Mouse (Mus musculus): ENCODE results near the gene Pard3. TPM values are rescaled to one million over a fixed set of nuclear protein-coding genes. Genes with fewer than 3 reads are reported as not detected.

Gene Pard3
- polyA plus RNA-seq, 1 experiment from 2014 or later = 30.0 TPM

- Histone ChIP-seq H3K4me2 (replicated peaks; ENCODE audit: low read depth) (no peak overlapping the region), H3K4me1 (replicated peaks; ENCODE audit: control insufficient read depth, insufficient read depth) (0 out of 2 replicates have a peak, but pooled peaks cover 5% of the 10 kb centered on the region), H3K4me3 (ENCODE audit: low read depth, low read length) (no peak overlapping the region), H3K27me3 (ENCODE audit: control insufficient read depth, insufficient read depth, low read length) (no peaks in the 10 kb centered on the region), H3K36me3 (ENCODE audit: control insufficient read depth, insufficient read depth, low read length) (no peaks in the 10 kb centered on the region), H3K27ac (replicated peaks) (no peak overlapping the region), H3K9me3 (ENCODE audit: control insufficient read depth, low read length) (no peaks in the 10 kb centered on the region), H3K9ac (ENCODE audit: low read length) (no peak overlapping the region)
- ATAC-seq (ENCODE audit: low FRiP score, low TSS enrichment) = no peak
- no peak for TF ChIP-seq EP300 (optimal IDR thresholded peaks at IDR 0.05)
- TF ChIP-seq CTCF (IDR thresholded peaks at IDR 0.05; ENCODE audit: low read depth) = no peak
- WGBS = 60% methylated on average over 15 of the region's 15 CpGs
- no peak for DNase-seq (ENCODE audit: low spot score)
Observed at GRCm38 (mm10) chr8:127229325-127230232, 165.9 kb downstream of the Pard3 start.

GRCm38 (mm10) chr8:127230233-127230595 lies 166.5 kb downstream of the Pard3 start:
- Histone ChIP-seq H3K4me1 (replicated peaks; ENCODE audit: control insufficient read depth, insufficient read depth) (0 out of 2 replicates have a peak, but pooled peaks cover 5% of the 10 kb centered on the region), H3K9me3 (ENCODE audit: control insufficient read depth, low read length) (no peaks in the 10 kb centered on the region), H3K4me2 (replicated peaks; ENCODE audit: low read depth) (no peak overlapping the region), H3K27ac (replicated peaks) (no peak overlapping the region), H3K9ac (ENCODE audit: low read length) (no peak overlapping the region), H3K4me3 (ENCODE audit: low read depth, low read length) (no peak overlapping the region), H3K27me3 (ENCODE audit: control insufficient read depth, insufficient read depth, low read length) (no peaks in the 10 kb centered on the region), H3K36me3 (ENCODE audit: control insufficient read depth, insufficient read depth, low read length) (no peaks in the 10 kb centered on the region)
- WGBS = 63% methylated on average over 8 of the region's 8 CpGs
- no peak for TF ChIP-seq CTCF (IDR thresholded peaks at IDR 0.05; ENCODE audit: low read depth)
- TF ChIP-seq EP300 (optimal IDR thresholded peaks at IDR 0.05) = no peak
- no peak for ATAC-seq (ENCODE audit: low FRiP score, low TSS enrichment)
- no peak for DNase-seq (ENCODE audit: low spot score)

GRCm38 (mm10) chr8:127243351-127243750 lies 179.7 kb downstream of the Pard3 start:
- H3K4me2 ChIP-seq (replicated peaks; ENCODE audit: low read depth) = no peak overlapping the region
- H3K4me1 ChIP-seq (replicated peaks; ENCODE audit: control insufficient read depth, insufficient read depth) = no peaks in the 10 kb centered on the region
- H3K9me3 ChIP-seq (ENCODE audit: control insufficient read depth, low read length) = no peaks in the 10 kb centered on the region
- H3K27ac ChIP-seq (replicated peaks) = no peak overlapping the region
- no peaks in the 10 kb centered on the region for H3K36me3 ChIP-seq (ENCODE audit: control insufficient read depth, insufficient read depth, low read length)
- TF ChIP-seq EP300 (optimal IDR thresholded peaks at IDR 0.05) (no peak), CTCF (IDR thresholded peaks at IDR 0.05; ENCODE audit: low read depth) (no peak)
- no peak overlapping the region for H3K9ac ChIP-seq (ENCODE audit: low read length)
- WGBS = 88% methylated on average over 4 of the region's 4 CpGs
- no peak for ATAC-seq (ENCODE audit: low FRiP score, low TSS enrichment)
- no peak for DNase-seq (ENCODE audit: low spot score)
- H3K27me3 ChIP-seq (ENCODE audit: control insufficient read depth, insufficient read depth, low read length) = no peaks in the 10 kb centered on the region
- H3K4me3 ChIP-seq (ENCODE audit: low read depth, low read length) = no peak overlapping the region

- TF ChIP-seq EP300 (optimal IDR thresholded peaks at IDR 0.05) = no peak
- no peak for TF ChIP-seq CTCF (IDR thresholded peaks at IDR 0.05; ENCODE audit: low read depth)
- Histone ChIP-seq H3K9ac (ENCODE audit: low read length) (no peak overlapping the region), H3K4me1 (replicated peaks; ENCODE audit: control insufficient read depth, insufficient read depth) (no peaks in the 10 kb centered on the region), H3K4me3 (ENCODE audit: low read depth, low read length) (no peak overlapping the region), H3K9me3 (ENCODE audit: control insufficient read depth, low read length) (no peaks in the 10 kb centered on the region), H3K36me3 (ENCODE audit: control insufficient read depth, insufficient read depth, low read length) (no peaks in the 10 kb centered on the region), H3K4me2 (replicated peaks; ENCODE audit: low read depth) (no peak overlapping the region), H3K27me3 (ENCODE audit: control insufficient read depth, insufficient read depth, low read length) (no peaks in the 10 kb centered on the region), H3K27ac (replicated peaks) (no peak overlapping the region)
- ATAC-seq (ENCODE audit: low FRiP score, low TSS enrichment) = no peak
- 70% methylated on average over 11 of the region's 11 CpGs for WGBS
- DNase-seq (ENCODE audit: low spot score) = no peak
Observed at GRCm38 (mm10) chr8:127243841-127244240, 180.1 kb downstream of the Pard3 start.

- Histone ChIP-seq H3K27me3 (ENCODE audit: control insufficient read depth, insufficient read depth, low read length) (no peaks in the 10 kb centered on the region), H3K4me3 (ENCODE audit: low read depth, low read length) (no peak overlapping the region), H3K9me3 (ENCODE audit: control insufficient read depth, low read length) (no peaks in the 10 kb centered on the region), H3K4me1 (replicated peaks; ENCODE audit: control insufficient read depth, insufficient read depth) (no peaks in the 10 kb centered on the region), H3K4me2 (replicated peaks; ENCODE audit: low read depth) (no peak overlapping the region), H3K9ac (ENCODE audit: low read length) (no peak overlapping the region), H3K27ac (replicated peaks) (no peak overlapping the region), H3K36me3 (ENCODE audit: control insufficient read depth, insufficient read depth, low read length) (no peaks in the 10 kb centered on the region)
- WGBS = 59% methylated on average over 4 of the region's 4 CpGs
- ATAC-seq (ENCODE audit: low FRiP score, low TSS enrichment) = no peak
- DNase-seq (ENCODE audit: low spot score) = no peak
- no peak for TF ChIP-seq CTCF (IDR thresholded peaks at IDR 0.05; ENCODE audit: low read depth)
- TF ChIP-seq EP300 (optimal IDR thresholded peaks at IDR 0.05) = no peak
Observed at GRCm38 (mm10) chr8:127250746-127251145, 187.1 kb downstream of the Pard3 start.

- whole genome bisulfite sequencing = 84% methylated on average over 3 of the region's 3 CpGs
- Histone ChIP-seq H3K9me3 (ENCODE audit: control insufficient read depth, low read length) (no peaks in the 10 kb centered on the region), H3K27ac (replicated peaks) (no peak overlapping the region), H3K4me3 (ENCODE audit: low read depth, low read length) (no peak overlapping the region), H3K27me3 (ENCODE audit: control insufficient read depth, insufficient read depth, low read length) (no peaks in the 10 kb centered on the region), H3K36me3 (ENCODE audit: control insufficient read depth, insufficient read depth, low read length) (no peaks in the 10 kb centered on the region), H3K4me1 (replicated peaks; ENCODE audit: control insufficient read depth, insufficient read depth) (no peaks in the 10 kb centered on the region), H3K9ac (ENCODE audit: low read length) (no peak overlapping the region), H3K4me2 (replicated peaks; ENCODE audit: low read depth) (no peak overlapping the region)
- TF ChIP-seq CTCF (IDR thresholded peaks at IDR 0.05; ENCODE audit: low read depth) (no peak), EP300 (optimal IDR thresholded peaks at IDR 0.05) (no peak)
- DNase-seq (ENCODE audit: low spot score) (no peak), ATAC-seq (ENCODE audit: low FRiP score, low TSS enrichment) (no peak)
Observed at GRCm38 (mm10) chr8:127251476-127251875, 187.8 kb downstream of the Pard3 start.

Data from stomach, postnatal 0 days (tissue).